Mouse (Mus musculus): ENCODE results near the gene Hoxb13.

DNA sequence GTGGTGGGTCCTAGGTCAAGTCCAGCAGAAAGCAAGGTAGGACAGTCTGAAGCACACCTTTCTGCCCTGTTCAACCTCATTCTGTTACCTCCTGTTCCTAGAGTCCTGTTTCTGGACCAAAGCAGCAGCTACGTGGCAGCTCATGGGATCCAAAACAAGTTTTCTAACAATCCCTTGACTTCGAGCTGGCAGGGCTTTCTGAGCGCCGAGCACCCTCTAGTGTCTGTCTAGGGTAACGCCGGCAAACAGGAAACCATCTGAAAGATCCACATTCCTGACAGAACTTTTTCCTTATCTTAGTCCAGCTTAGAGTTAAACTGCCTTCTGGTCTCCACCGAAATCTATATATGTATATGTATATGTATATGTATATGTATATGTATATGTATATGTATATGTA is 46.1 kb downstream of the Hoxb13 start:
- TF ChIP-seq CTCF (IDR thresholded peaks at IDR 0.05; ENCODE audit: borderline replicate concordance, insufficient read depth, low read depth, low read length) (peak; percentile 66; the same call in 1 of the 2 replicates), POLR2A (IDR thresholded peaks at IDR 0.05; ENCODE audit: borderline replicate concordance, insufficient read depth, low read length) (no peak)
